Mouse (Mus musculus) central nervous system, embryonic 14 days (tissue): Measurements from ENCODE around the gene Mier3. TPM values are rescaled to one million over a fixed set of nuclear protein-coding genes. Genes with fewer than 3 reads are reported as not detected.

Experiments used
- polyA plus RNA-seq: library from polyadenylated mRNA; depleted of rRNA; stranded (reverse); fragments of >200 nt; gene quantifications from 2 replicates; pipeline ENCODE4 v1.2.3, GENCODE M21; 2012; rRNA removed

Mier3 gene
- 15.1 TPM in 2 replicates for polyA plus RNA-seq

GRCm38 (mm10) chr13:111680679-111681078 is at the start of gene Mier3:
Gene Mier3 (plus strand): TSS chr13:111680979.

Other genes with a start within 250 kb of the Mier3 start
- 55.4 and 65.3 TPM in 2 replicates for gene Gpbp1, start 190.9 kb upstream of the Mier3 start, polyA plus RNA-seq
- not detected in 2 replicates for gene Gm49496, start 131.0 kb upstream of the Mier3 start, polyA plus RNA-seq
- not detected in 2 replicates for gene Gm10198, start 88.2 kb upstream of the Mier3 start, polyA plus RNA-seq
- 10.6 and 12.5 TPM in 2 replicates for gene Map3k1, start 128.0 kb downstream of the Mier3 start, polyA plus RNA-seq